Mouse (Mus musculus): ENCODE measurements around the gene Phlda3.

The Phlda3 gene

GRCm38 (mm10) chr1:135759685-135760084 lies 6.2 kb upstream of the Phlda3 start:
- no peak for ATAC-seq (ENCODE audit: low TSS enrichment)

- no peak for ATAC-seq (ENCODE audit: low TSS enrichment)
These were observed 5.7 kb upstream of the Phlda3 start for GRCm38 (mm10) chr1:135760216-135760615.

GRCm38 (mm10) chr1:135761728-135762127 lies 4.2 kb upstream of the Phlda3 start:
- ATAC-seq (ENCODE audit: low TSS enrichment), result no peak

- ATAC-seq (ENCODE audit: low TSS enrichment), result no peak
These were observed 2.3 kb upstream of the Phlda3 start for GRCm38 (mm10) chr1:135763503-135764205.

GRCm38 (mm10) chr1:135764206-135764528 lies 1.8 kb upstream of the Phlda3 start:
- ATAC-seq (ENCODE audit: low TSS enrichment), result no peak

- ATAC-seq (ENCODE audit: low TSS enrichment), result no peak
These were observed 830 bp downstream of the Phlda3 start for GRCm38 (mm10) chr1:135766592-135767306.

GRCm38 (mm10) chr1:135767324-135767890 lies 1.5 kb downstream of the Phlda3 start:
- no peak for ATAC-seq (ENCODE audit: low TSS enrichment)

GRCm38 (mm10) chr1:135768400-135768799 lies 2.5 kb downstream of the Phlda3 start:
- no peak for ATAC-seq (ENCODE audit: low TSS enrichment)

- ATAC-seq (ENCODE audit: low TSS enrichment), result no peak
These were observed 4.3 kb downstream of the Phlda3 start for GRCm38 (mm10) chr1:135770237-135770636.

- ATAC-seq (ENCODE audit: low TSS enrichment), result no peak
These were observed 5.1 kb downstream of the Phlda3 start for GRCm38 (mm10) chr1:135770896-135771572.

- ATAC-seq (ENCODE audit: low TSS enrichment), result no peak
These were observed 5.7 kb downstream of the Phlda3 start for GRCm38 (mm10) chr1:135771573-135771970.

GRCm38 (mm10) chr1:135776596-135776995 lies 10.7 kb downstream of the Phlda3 start:
- ATAC-seq (ENCODE audit: low TSS enrichment), result no peak

- no peak for ATAC-seq (ENCODE audit: low TSS enrichment)
These were observed 11.1 kb downstream of the Phlda3 start for GRCm38 (mm10) chr1:135777046-135777445.

GRCm38 (mm10) chr1:135778780-135779535 lies 13.0 kb downstream of the Phlda3 start, which contains the start of gene Tnni1:
Tnni1 (plus strand) TSS chr1:135779434.
- ATAC-seq (ENCODE audit: low TSS enrichment), result peak; percentile 58; the same call in 1 of the 2 replicates

GRCm38 (mm10) chr1:135780649-135781048 lies 14.7 kb downstream of the Phlda3 start:
- no peak for ATAC-seq (ENCODE audit: low TSS enrichment)

GRCm38 (mm10) chr1:135781220-135781619 lies 15.3 kb downstream of the Phlda3 start:
- ATAC-seq (ENCODE audit: low TSS enrichment), result peak; percentile 72

GRCm38 (mm10) chr1:135782816-135783215 lies 16.9 kb downstream of the Phlda3 start:
- ATAC-seq (ENCODE audit: low TSS enrichment), result peak; percentile 14; the same call in 1 of the 2 replicates

GRCm38 (mm10) chr1:135787799-135788198 lies 21.9 kb downstream of the Phlda3 start:
- 0 out of 2 replicates have a peak, but pooled peaks have one; percentile 47 for ATAC-seq (ENCODE audit: low TSS enrichment)

- no peak for ATAC-seq (ENCODE audit: low TSS enrichment)
These were observed 22.8 kb downstream of the Phlda3 start for GRCm38 (mm10) chr1:135788708-135789107.

- ATAC-seq (ENCODE audit: low TSS enrichment), result peak; percentile 41; the same call in 1 of the 2 replicates
These were observed 23.9 kb downstream of the Phlda3 start for GRCm38 (mm10) chr1:135789815-135790214.

- ATAC-seq (ENCODE audit: low TSS enrichment), result no peak
These were observed 26.4 kb downstream of the Phlda3 start for GRCm38 (mm10) chr1:135792143-135792939.

Data from frontal cortex, adult (tissue).